Mouse (Mus musculus): ENCODE measurements around the gene Trpm8. TPM values are rescaled to one million over a fixed set of nuclear protein-coding genes. Genes with fewer than 3 reads are reported as not detected.

The Trpm8 gene
- total and polyA plus RNA-seq, 3 experiments = not detected

DNA sequence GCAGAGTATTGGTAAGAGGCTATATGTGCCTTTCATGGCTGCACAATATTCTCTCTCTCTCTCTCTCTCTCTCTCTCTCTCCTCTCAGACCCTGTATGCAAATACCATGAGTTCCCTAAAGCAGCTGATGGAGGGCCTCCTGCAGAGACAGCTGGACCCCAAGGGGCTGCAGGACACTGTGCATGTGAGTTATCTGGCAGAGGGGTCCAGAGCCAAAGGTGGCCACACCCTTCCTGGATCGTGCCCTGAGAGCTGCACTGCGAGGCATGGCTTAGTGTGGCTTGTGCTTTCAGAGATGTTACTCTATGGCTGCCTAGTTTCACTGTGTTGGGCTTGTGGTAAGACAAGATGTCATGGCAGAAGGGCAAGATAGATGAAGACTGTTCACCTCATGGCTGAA lies 29.8 kb upstream of the Trpm8 start:
- DNase-seq = no peak

DNA sequence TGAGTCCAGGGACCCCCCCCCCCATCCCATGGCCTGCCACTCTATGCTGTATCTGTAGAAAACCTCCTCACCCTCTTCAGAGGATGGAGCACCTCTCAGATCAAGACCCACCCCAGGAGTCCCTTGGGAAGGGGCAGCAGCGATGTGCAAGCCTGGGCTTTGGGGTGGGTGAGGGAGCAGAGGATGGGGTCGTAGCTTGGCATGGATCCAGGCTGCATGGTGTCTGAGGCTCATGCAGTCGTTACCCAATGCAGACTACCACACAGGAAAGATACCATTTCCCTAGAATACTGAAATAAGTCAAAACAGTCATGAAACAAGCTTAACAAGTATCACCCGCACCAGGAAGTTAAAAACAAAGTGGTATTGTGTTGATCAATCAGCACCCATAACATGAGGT lies 28.8 kb upstream of the Trpm8 start:
- DNase-seq = no peak

DNA sequence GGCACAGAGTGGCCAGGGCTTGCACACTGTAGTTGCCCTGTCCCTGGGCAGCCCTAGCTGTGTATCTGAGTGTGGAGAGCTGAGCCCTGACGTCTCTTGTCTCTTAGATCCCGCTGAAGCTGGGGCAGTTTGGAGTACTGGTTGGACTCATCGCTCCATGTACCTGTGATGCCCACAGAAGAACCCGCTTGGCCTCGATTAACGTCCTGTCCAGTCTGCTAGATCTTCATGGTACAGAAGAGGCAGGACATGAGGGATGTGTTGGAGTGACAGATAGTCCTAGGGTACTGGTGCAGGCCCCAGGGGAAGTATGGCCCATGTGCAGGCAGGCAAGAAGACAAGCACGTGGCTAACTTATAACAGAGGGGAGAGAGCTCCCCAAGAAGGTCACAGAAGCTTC lies 27.9 kb upstream of the Trpm8 start:
- DNase-seq = no peak

DNA sequence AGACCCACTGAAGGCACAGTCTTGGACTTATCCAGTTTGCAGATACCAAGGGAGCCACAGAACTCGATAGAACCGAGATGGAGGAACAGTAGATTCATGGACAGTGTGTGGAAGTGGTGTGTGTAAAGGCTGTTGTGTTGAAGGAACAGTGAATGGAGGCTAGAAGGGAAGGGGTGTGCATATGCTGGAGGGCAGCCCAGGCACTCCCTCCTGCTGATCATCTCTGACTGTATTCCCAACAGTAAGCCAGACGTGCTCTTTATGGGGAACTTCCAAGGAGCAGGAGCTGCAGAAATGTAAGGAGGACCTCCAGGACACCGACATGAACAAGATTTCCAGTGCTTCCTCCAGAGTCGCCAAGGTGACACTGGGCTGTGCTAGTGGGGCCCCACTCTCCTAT lies 27.4 kb upstream of the Trpm8 start:
- no peak for DNase-seq

DNA sequence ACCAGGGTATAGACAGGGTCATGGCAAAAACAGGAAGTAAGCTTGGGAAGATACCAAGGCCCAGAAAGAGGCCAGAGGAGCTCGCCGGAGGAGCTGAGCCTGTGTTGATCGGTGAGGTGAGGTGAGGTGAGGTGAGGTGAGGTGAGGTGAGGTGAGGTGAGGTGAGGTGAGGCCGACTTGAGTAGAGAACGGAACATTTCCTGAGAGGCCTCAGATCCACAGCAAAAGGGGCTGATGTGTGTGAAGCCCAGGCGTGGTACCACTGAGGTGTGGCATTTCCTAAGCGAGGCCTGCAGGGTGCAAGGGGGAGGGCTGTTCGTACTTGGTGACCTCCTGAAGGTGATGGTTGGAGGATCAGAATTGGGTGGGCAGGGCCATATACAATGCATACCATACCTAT lies 24.4 kb upstream of the Trpm8 start:
- no peak for DNase-seq

DNA sequence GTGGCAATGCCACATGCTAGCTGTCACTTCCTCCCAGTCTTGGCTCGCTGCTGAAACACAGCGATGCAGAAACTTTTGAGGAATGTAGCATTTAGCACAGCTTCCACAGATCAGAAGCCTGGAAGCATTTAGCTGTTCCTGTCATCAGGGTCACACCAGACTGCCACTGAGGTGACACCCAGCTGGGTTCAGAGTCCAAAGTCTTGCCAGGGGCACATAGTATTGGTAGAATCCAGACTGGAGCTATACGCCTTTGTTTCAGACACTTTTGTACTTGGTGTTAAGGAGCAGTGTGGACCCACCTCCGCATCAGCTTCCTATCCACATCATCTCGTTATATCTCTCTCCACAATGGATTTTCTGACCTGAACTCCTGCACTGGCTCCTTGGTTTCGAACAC lies 23.9 kb upstream of the Trpm8 start:
- no peak for DNase-seq

DNA sequence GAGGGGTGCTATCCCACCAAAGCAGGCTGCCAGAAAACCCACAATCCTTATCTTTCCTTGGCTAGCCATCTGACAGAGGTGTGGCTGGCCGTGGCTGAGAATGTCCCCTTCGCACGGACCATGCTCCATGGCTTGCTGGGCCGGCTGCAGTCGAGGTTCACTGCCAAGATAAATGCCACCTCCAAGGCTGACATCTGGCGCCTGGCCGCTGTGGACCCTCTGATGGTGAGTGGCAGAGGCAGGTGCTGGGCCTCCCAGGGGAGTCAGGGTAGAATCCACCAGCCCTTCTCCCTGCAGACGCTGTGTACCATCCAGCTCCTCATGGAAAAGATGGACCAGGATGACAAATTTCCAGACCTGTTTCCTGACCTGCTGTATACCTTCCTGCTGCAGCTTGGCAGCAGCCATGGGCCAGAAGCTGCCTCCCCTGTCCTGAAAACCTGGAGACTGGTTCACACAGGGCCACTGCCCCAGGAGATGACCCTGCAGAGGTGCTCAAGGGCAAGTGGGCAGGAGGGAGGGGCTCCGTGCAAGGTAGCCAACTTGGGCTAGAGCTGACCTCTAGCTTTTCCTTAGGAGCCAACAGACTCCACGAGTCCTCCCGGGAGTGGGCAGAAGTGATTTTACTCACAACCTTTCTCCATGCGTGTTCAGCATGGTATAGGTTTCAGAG lies 22.5 kb upstream of the Trpm8 start:
- no peak for DNase-seq

DNA sequence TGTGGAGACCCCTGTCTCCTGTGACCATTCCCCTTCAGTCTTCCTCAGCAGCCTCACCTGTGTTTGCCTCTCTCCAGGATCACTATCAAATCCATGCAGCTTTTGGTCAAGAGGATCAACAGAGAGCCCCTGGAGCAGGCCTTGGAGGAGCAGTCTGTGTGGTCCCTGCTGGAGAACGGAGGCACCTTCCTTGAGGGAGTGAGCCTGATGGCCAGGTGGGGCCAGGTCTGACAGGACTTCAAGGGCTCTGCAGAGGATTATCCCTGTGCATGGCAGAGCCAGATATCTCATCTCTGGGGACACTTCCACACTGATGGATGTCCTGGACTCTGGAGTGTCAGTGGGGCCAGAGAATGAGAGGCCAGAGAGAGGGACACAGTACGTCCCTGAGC lies 22.0 kb upstream of the Trpm8 start:
- no peak for DNase-seq

DNA sequence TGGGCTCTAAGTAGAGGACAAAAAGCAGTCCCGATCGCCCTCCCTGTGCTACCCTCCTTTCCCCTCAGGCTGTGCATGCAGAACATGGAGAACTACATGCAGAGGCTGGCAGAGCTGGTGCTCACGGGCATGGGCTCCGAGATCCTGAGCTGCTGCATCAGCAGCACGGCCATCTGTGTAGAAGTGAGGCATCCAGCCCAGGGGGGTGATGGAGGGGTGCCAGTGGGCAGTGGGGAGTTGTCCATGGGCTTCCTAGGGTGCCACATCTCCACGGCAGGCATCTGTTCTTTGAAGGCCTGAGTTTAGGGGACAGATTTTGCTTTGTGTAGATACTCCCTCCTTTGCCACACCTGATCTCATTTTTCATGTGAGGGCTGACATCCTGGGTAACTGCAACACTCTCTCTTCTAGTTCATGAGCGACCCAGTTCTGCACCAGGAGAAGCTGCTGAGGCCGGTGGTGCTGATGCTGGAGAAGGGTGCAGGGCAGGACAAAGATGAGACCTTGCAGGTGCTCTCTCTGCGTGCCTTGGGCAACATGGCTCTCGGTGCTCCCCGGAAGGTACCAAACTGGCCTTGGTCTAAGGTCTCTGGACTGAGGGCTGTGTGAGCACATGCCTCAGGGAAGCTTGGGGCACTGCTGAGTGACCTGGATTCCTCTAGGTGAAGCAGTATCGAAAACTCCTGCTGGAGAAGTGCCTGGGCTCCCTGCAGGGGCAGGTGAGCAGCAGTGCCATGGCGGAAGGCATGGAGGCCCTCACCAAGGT lies 21.3 kb upstream of the Trpm8 start:
- no peak for DNase-seq

DNA sequence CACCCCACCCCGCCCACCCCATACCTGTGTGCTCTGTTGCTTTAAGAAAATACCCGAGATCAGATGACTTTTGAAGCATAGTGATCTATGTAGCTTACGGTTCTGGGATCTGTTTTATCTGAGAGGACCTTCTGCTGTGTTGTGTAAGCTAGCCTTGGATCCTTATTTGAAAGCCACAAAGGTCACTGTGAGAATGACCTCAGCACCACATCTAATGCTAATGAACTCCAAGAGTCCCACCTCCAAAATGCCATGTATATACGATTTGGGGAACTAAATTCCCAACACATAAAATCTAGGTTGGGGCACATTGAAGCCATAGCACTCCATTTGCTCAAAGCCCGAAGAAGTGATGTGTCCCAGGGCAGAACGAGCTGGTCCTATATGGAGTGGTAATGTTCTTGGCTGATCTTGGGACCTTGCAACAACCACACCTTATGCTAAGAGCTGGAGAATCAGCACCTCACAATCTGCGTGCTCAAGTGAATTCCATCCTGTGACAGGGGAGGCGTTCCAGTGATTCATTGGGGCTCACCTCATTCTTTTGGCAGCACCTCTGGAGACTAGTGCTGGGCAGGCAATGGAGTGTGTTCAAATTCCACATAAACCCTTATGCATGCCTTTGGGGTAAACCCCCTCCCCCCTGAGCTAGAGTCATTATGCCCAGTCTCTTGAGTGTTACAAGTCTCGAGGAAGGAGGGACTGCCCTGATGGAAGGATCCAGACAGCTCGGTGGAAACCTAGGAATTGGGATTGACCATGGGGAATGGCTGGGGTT lies 20.4 kb upstream of the Trpm8 start:
- peak; percentile 22 for DNase-seq

DNA sequence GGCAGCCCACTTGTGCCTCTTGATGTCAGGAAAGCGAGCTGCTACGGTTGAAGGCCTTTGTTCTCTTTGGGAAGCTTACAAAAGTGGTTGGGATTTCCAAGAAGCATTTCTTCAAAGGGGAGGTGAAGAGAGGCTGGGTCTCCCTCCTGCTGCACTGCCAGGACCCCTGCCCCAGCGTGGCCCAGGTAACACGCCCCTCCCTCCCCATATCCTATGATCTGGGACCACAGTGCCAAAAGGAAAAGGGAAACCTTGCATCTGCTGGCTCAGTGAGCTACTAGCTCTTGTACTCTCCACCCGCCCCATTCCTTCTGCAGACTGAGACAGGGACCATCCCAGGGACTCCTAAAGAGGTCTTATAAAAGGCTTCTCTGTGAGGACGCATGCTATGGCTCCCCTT lies 19.8 kb upstream of the Trpm8 start:
- DNase-seq = no peak

DNA sequence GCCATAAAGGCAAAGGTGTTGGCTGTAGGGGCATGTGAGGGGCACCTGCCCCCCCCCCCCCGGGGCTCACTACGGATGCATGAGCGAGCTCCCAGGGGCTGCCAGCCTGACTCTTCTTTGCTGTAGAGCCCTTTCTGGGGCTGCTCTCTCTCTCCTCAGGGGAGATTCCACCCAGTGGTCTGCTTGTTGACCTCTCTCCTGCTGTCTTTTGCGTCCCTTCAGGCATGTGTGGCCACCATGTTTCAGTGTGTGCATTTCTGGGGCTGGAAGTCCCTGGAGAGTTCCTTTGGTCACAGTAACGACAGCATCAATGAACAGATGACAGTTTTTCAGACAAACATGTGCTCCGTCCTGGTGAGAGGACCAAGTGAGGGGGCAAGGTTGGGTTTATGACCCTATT lies 19.1 kb upstream of the Trpm8 start:
- peak; percentile 9 for DNase-seq

DNA sequence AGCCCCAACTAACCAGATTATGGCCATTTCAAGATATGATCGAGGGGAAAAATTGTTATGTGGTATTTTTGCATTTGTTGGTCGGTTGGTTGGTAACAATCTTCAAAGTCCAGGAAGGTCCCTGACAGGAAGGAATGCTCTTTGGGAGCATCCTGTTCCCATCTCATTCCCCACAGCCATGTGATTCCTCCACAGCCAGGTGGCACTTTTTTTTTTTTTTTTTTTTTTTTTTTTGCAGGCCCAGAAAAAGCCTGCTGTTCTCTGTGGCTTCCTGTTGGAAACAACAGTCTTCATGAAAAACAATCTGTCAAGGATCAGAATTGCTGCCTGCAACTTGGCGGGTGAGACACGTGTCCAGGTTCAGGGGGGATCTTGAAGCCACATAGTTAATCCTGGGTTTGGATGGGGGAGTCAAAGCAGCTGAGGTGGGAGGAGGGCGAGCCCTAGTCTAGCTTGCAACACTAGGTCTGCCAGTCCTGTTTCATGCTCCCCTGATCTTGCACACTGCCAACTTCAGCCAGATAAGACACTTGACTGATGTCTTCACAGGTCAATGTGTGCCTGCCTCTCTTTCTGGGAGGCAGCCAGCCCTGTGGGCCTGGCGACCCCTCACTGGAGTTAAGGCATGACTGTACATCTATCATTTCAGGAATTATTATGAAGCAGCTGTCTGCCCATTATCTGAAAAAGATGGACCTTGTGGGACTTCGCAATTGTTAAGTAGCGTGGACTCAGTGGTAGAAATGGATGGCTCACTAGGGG lies 18.4 kb upstream of the Trpm8 start:
- DNase-seq = peak; percentile 59

DNA sequence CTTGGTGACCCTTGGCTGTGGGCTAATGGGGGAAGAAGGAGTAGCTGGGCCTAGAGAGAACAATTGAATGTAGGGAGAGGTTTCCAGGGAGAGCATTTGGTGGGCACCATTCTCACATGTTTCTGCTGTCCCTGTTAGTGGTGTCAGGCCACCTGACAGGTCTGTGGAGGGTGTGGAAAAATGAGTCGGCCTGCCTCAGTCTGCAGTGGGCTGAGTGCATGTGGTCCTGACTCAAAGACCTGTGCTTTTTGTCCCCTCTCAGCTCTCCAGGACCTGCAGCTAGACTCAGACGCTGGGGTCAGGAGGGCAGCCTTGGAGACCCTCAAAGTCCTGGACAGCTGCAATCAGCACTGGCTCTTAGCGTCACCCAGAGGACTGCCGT lies 17.8 kb upstream of the Trpm8 start:
- peak; percentile 23 for DNase-seq

DNA sequence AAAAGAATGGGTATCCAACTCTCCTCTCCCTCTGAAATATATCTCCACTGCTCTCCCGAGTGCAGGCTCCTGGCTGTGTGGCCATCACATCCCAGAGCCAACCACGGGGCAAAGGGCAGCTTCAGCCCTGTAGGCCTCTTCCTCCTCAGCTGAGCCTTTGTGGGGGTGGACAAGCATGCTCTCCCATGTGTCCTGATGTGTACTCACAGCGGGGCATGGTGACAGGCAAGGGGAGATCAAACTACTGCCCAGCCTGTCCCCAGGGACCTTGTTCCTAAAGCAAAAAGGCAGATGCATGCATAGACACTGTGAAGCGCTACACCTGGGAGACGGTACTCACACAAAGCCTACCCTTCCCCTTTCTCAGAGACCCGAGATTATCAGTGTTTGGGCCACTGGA lies 17.3 kb upstream of the Trpm8 start:
- DNase-seq = peak; percentile 67

DNA sequence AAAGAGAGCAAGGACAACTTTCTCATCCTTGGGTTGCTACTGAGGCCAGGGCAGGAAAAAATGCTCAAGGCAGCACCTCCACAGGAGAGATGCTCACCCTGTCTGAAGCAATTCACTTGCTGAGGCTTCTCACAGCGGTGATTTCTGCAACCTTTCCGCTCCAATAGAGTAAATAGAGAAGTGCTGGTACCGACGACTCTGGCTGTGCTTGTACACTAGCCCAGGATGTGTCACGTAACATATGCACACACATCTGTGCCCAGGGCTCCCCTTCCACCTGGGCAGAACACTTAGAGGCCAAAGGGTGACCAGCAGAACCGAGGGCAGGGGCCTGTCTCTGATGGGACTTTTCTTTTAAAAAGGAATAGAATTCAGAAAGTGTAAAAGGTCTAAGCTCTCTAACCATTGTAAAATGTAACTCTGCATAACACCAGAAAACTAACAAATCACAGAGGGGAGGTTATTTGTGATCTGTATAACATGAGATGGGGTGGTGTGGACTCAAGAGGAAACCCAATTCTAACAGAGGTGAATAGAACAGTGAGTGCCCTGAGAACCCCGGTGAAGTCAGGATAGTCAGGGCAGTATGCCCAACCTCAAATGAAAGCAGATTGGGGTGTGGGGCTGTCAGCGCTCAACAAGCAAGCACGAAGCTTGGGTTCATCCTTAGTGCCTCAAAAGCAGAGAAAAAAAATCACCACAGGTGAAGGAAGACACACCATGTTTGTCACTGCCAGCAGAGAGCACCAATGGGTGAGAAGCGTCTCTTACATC lies 16.7 kb upstream of the Trpm8 start:
- DNase-seq = no peak

DNA sequence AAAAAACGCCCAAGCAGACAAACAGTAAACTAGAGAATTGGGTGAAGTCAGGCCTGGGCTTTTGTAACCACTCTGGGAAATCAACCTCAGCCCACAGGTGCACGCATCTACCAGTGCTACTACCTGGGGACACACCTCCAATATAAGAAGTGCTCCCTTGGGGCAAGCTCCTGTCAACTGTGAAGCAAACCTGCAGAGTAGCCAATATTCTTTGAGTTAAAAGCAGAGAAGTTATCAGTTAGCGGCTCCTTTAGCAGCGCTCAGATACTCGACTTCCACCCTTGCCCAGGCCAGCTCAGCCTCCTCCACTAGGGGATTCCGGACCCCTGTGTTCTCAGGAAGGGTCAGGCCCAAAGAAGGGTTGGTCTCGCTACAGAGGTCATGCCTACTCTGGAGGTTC lies 15.8 kb upstream of the Trpm8 start:
- peak; percentile 27 for DNase-seq

DNA sequence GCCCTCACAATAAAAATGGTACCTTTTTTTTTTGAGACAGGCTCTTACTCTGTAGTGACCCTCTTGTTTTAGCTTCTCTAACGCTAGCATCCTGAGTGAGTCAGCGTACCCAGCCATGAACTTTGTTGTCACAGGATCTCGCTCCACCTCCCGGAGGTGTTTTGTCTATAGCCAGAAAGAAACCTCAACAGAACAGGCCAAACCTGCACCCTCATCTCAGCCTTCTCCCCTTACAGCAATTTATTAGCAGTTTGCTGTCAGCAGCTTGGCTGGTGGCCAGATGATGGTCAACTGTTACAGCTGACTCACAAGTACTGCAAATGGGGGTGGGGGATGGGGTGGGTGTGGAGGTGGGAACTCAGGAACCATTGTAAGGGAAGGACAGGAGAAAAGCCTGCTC lies 15.2 kb upstream of the Trpm8 start:
- DNase-seq = peak; percentile 82

DNA sequence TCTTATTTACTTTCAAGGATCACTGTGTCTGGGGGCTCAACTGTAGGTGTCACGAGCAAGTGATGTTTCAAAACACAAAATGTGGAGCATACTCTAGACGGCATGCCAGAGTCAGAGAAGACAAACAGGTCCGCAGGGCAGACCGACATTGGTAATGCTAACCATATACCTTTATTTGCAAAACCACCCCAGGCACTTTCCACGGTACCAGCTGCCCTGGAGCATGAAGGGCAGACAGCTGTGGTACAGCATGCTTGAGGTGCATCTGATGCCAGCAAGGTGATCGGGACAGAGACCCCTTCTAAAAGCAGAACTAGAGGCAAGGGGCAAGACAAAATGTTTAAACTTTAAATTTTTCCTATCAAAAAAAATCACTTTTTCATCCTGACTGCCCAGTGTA lies 14.5 kb upstream of the Trpm8 start:
- peak; percentile 18 for DNase-seq

DNA sequence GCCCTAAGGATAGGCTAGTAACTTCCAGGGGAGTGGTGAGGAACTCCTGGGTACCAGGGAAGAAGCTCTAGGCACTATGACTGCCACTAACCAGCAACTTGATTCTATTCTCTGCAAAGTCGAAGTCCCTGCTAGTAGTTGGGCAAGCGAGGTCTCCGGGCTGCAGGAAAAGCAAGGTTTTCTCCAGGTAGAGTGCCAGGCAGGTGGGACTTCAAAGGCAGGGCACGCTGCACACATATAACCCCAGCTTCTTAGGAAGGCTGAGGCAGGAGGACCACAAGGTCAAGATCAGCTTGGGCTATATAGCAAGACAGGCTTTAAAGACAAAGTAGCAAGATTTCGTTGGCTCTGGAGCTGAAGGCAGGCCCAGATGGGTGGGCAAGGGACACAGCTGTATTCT lies 13.7 kb upstream of the Trpm8 start:
- peak; percentile 21 for DNase-seq

DNA sequence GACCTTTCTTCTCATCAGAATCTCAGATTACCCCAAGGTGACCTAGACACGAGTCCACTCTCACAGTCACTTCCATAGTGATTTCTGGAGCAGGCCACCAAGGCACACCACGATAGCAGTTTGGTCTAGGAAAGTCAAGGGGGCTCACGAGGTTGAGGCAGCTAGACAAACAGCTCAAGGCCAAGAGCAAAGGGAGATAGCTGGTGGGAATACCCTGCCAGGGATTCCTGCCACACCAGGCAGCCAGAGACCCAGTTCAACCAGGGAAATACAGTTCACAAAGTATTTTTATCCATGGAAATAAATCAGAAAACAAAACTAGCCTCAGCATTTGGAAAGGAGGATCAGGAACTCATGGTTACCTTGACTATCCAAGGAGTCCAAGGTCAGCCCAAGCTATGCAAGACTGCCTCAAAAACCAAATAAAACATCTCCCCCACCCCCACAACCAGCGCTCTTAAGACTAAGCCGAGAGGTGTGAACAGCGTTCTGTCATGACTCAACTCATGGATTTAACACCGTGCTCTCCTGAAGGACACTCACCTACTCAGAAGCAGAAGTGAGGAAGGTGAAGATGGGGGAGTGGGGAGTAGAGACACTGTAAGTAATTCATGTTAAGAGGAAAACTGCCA lies 13.1 kb upstream of the Trpm8 start:
- peak; percentile 56 for DNase-seq

All from adrenal gland, adult 2 months (tissue).